Comparison of ENCODE assay signal across 29 mouse cellular contexts in genomic region chr8:71303632-71304031, GRCm38 (mm10). TPM values are rescaled to one million over a fixed set of nuclear protein-coding genes. Genes with fewer than 3 reads are reported as not detected.
DNase-seq lines count a peak whose midpoint lies in the region; ATAC-seq and TF ChIP-seq lines count a peak whose summit lies in the region.
"Had no signal": no experiment of that assay in that cellular context is flagged by ENCODE, and none has a peak within 500 bp of the region (broad histone marks: within the 10 kb centered on the region; RNA-seq: fewer than 3 reads in every experiment).

No protein-coding gene starts in this region.

- no peak for TF ChIP-seq POLR2A in embryonic fibroblast, embryonic 13.5 days (IDR thresholded peaks at IDR 0.05; ENCODE audit: low read depth, low read length)

- H3K9me3 ChIP-seq in heart, embryonic 12.5 days (replicated peaks) = peaks cover 9% of the 10 kb centered on the region
- peaks cover 9% of the 10 kb centered on the region for H3K9me3 ChIP-seq in heart, embryonic 16.5 days (replicated peaks; ENCODE audit: control insufficient read depth, low read length)
- H3K9me3 ChIP-seq: embryonic facial prominence, embryonic 12.5 days; hindbrain, embryonic 13.5 days; limb, embryonic 10.5 days; limb, embryonic 15.5 days; liver, embryonic 13.5 days; midbrain, embryonic 15.5 days; neural tube, embryonic 15.5 days had no signal

- H3K36me3 ChIP-seq in heart, embryonic 12.5 days = peaks cover 36% of the 10 kb centered on the region
- H3K36me3 ChIP-seq in heart, embryonic 16.5 days (ENCODE audit: control insufficient read depth, insufficient read depth) = peaks cover 13% of the 10 kb centered on the region
- H3K36me3 ChIP-seq: midbrain, embryonic 15.5 days had no signal

- peaks cover 15% of the 10 kb centered on the region for H3K4me1 ChIP-seq in heart, embryonic 12.5 days (replicated peaks)
- H3K4me1 ChIP-seq in heart, embryonic 16.5 days (ENCODE audit: control insufficient read depth, insufficient read depth, low read length) = 0 out of 2 replicates have a peak, but pooled peaks cover 5% of the 10 kb centered on the region
- peaks cover 2% of the 10 kb centered on the region; the same call in 1 of the 2 replicates for H3K4me1 ChIP-seq in embryonic fibroblast, embryonic 13.5 days (ENCODE audit: control insufficient read depth, insufficient read depth, low read length)
- H3K4me1 ChIP-seq: embryonic facial prominence, embryonic 12.5 days; hindbrain, embryonic 13.5 days; limb, embryonic 10.5 days; limb, embryonic 15.5 days; midbrain, embryonic 15.5 days; neural tube, embryonic 15.5 days; stomach, embryonic 15.5 days had no signal

- DNase-seq in heart, adult 11 months = peak; percentile 88
- no peak for DNase-seq in heart, adult 9 months (ENCODE audit: low spot score in 2 of 2)
- DNase-seq in NIH3T3 (ENCODE audit: low read depth) = peak; percentile 47
- DNase-seq in cerebellum, postnatal 36 days = no peak
- DNase-seq: adrenal gland, adult 8-10 months; B cell, adult 2 months; cerebellum, adult 8-10 months; cerebellum, postnatal 25 days; heart, postnatal 4 days; kidney, adult 11 months; kidney, postnatal 14 days; layer of hippocampus, adult 9-11 months; liver, embryonic 13.5 days; retina, postnatal 1 day; right cerebral cortex, postnatal 14 days; thymus, postnatal 14 days had no signal

- no peak overlapping the region for H3K4me2 ChIP-seq in heart, embryonic 12.5 days
- H3K4me2 ChIP-seq in heart, embryonic 16.5 days (ENCODE audit: low read depth, low read length) = no peak overlapping the region
- H3K4me2 ChIP-seq: embryonic facial prominence, embryonic 12.5 days; hindbrain, embryonic 13.5 days; limb, embryonic 15.5 days; liver, embryonic 13.5 days; midbrain, embryonic 15.5 days; neural tube, embryonic 15.5 days; stomach, embryonic 15.5 days had no signal

- H3K9ac ChIP-seq in heart, embryonic 12.5 days = no peak overlapping the region
- H3K9ac ChIP-seq in heart, embryonic 16.5 days (ENCODE audit: low read length) = no peak overlapping the region
- H3K9ac ChIP-seq: embryonic facial prominence, embryonic 12.5 days; hindbrain, embryonic 13.5 days; limb, embryonic 15.5 days; liver, embryonic 13.5 days; midbrain, embryonic 15.5 days; neural tube, embryonic 15.5 days; stomach, embryonic 15.5 days had no signal

- WGBS in heart, embryonic 12.5 days = 69% methylated on average over 1 of the region's 1 CpGs
- WGBS in heart, embryonic 16.5 days = 64% methylated on average over 1 of the region's 1 CpGs

- ATAC-seq in heart, embryonic 12.5 days (ENCODE audit: insufficient number of reproducible peaks, low FRiP score) = no peak
- ATAC-seq in heart, embryonic 16.5 days (replicated peaks; ENCODE audit: extremely low read depth, insufficient read depth, low FRiP score) = no peak
- ATAC-seq: activated CD4-positive, CD25-positive, alpha-beta regulatory T cell, adult 4 months; forebrain, embryonic 14.5 days; lung, postnatal 0 days; midbrain, embryonic 15.5 days had no signal

- no peak for TF ChIP-seq CTCF in embryonic fibroblast, embryonic 13.5 days (IDR thresholded peaks at IDR 0.05; ENCODE audit: borderline replicate concordance, insufficient read depth, low read length)

- no peaks in the 10 kb centered on the region for H3K27me3 ChIP-seq in heart, embryonic 12.5 days (replicated peaks)
- no peaks in the 10 kb centered on the region for H3K27me3 ChIP-seq in heart, embryonic 16.5 days (ENCODE audit: control insufficient read depth, insufficient read depth, low read length)
- H3K27me3 ChIP-seq: embryonic facial prominence, embryonic 12.5 days; hindbrain, embryonic 13.5 days; limb, embryonic 15.5 days; liver, embryonic 13.5 days; midbrain, embryonic 15.5 days; neural tube, embryonic 15.5 days; stomach, embryonic 15.5 days had no signal

- H3K27ac ChIP-seq in heart, embryonic 12.5 days (ENCODE audit: poor library complexity, severe bottlenecking) = no peak overlapping the region
- H3K27ac ChIP-seq in heart, embryonic 16.5 days (ENCODE audit: low read length) = peak overlapping the region; percentile 25; the same call in 1 of the 2 replicates
- H3K27ac ChIP-seq in embryonic fibroblast, embryonic 13.5 days (ENCODE audit: insufficient read depth, low read length) = peak overlapping the region; percentile 35; the same call in 1 of the 2 replicates
- H3K27ac ChIP-seq: embryonic facial prominence, embryonic 12.5 days; hindbrain, embryonic 13.5 days; limb, embryonic 10.5 days; limb, embryonic 15.5 days; liver, embryonic 13.5 days; midbrain, embryonic 15.5 days; neural tube, embryonic 15.5 days; stomach, embryonic 15.5 days had no signal

- no peak overlapping the region for H3K4me3 ChIP-seq in heart, embryonic 12.5 days
- no peak overlapping the region for H3K4me3 ChIP-seq in heart, embryonic 16.5 days (ENCODE audit: low read length)
- H3K4me3 ChIP-seq in embryonic fibroblast, embryonic 13.5 days (ENCODE audit: insufficient read depth, low read length) = no peak overlapping the region
- H3K4me3 ChIP-seq: embryonic facial prominence, embryonic 12.5 days; hindbrain, embryonic 13.5 days; limb, embryonic 10.5 days; limb, embryonic 15.5 days; liver, embryonic 13.5 days; midbrain, embryonic 15.5 days; neural tube, embryonic 15.5 days; stomach, embryonic 15.5 days had no signal

RNA-seq across cellular contexts. Expression of gene Haus8, which starts 30.9 kb away (rescaled TPM):
- polyA plus RNA-seq in heart, embryonic 12.5 days (2016; fragmentation: Nextera tagmentation; extraction: Ambion mirVana) = 131 and 132 TPM in 2 replicates
- 125 and 130 TPM in 2 replicates for polyA plus RNA-seq in heart, embryonic 16.5 days (2015; fragmentation: Nextera tagmentation; extraction: Ambion mirVana)
- polyA plus RNA-seq in embryonic fibroblast, embryonic 13.5 days (2011; ENCODE audit: insufficient read length, low read depth, missing spikeins) = 23.1 and 29.7 TPM in 2 replicates

RNA-seq across cellular contexts. Expression of gene Myo9b, which starts 31.1 kb away (rescaled TPM):
- polyA plus RNA-seq in heart, embryonic 12.5 days (2016; fragmentation: Nextera tagmentation; extraction: Ambion mirVana) = 28.1 and 29.1 TPM in 2 replicates
- polyA plus RNA-seq in heart, embryonic 16.5 days (2015; fragmentation: Nextera tagmentation; extraction: Ambion mirVana) = 12.6 and 16.6 TPM in 2 replicates
- 67.5 and 95.8 TPM in 2 replicates for polyA plus RNA-seq in embryonic fibroblast, embryonic 13.5 days (2011; ENCODE audit: insufficient read length, low read depth, missing spikeins)

Comparison
In these comparisons a context has a peak if more than half of its experiments do, and no peak if none do; other contexts are left out.
1. DNase-seq: peak in heart, adult 11 months (single experiment) and NIH3T3 (single experiment); none in heart, adult 9 months (0 of 2) and cerebellum, postnatal 36 days (0 of 2).